Mouse (Mus musculus) yolk sac, embryonic 10.5 days (tissue): ENCODE data around the gene Tmem177.

ENCODE experiments used
- DNase-seq: peaks from one replicate; pipeline ENCODE4 v3.0.0-alpha.2; 2017; ENCODE audit warnings: low spot score

Gene Tmem177

DNA sequence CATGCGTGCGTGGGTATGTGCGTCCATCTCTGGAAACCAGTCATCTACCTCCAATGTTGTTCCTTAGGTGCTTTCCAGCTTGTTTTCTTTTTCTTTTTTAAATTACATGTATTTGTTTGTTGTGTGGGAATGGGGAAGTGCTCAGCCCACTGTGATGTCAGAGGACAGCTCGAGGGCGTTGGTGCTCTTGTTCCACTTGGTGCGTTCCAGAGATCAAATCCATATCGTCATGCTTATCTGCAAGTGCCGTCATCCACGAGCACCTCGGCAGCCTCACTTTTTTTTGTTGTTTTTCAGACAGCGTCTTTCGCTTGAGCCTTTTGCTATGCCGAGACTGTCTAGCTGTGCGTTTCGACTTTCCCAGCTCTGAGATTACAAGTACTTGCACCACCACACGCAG lies 23.7 kb downstream of the Tmem177 start:
- DNase-seq = no peak

- no peak for DNase-seq
Measured at GRCm38 (mm10) chr1:119886320-119886719, 26.7 kb downstream of the Tmem177 start.

DNA sequence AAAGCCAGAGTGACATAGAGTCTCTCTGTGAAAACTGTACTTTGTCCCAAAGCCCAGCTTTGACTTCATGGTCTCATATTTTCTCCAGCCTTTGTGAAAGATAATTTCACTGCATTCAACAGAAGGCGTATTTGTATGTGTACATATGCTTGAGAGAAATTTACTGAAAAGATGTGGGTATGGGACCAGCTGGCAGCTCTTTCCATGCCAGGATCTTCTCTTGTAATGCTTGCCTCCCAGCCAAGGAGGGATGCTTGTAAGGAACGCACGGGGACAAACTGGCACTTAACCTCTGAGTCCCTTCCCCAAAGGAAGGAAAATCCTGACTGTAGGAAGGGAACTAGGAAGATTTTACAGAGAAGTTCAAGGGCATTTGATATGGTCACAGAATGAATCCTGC lies 28.7 kb downstream of the Tmem177 start:
- DNase-seq = no peak

GRCm38 (mm10) chr1:119878909-119879308 lies 34.1 kb downstream of the Tmem177 start:
- DNase-seq = no peak

DNA sequence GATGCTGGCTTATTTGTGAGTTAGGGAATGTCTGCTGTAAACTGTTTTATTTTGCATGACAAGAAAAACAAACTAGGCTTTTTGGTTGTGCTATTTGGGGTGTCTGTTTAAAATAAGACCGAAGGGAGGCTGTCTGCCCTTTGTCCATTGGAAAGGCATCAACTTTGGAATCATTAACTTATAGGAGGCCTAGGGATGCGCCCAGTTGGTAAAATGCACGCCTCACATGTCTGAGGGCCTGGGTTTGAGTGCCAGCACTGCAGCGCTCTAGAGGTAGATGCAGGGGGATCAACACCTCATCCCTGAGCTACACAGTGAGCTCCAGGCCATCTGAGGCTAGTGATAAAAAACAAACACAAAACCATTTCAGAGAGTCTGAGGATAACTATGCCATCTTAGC lies 35.5 kb downstream of the Tmem177 start:
- peak; percentile 35 for DNase-seq

GRCm38 (mm10) chr1:119868395-119869161 lies 44.4 kb downstream of the Tmem177 start:
- DNase-seq = no peak

DNA sequence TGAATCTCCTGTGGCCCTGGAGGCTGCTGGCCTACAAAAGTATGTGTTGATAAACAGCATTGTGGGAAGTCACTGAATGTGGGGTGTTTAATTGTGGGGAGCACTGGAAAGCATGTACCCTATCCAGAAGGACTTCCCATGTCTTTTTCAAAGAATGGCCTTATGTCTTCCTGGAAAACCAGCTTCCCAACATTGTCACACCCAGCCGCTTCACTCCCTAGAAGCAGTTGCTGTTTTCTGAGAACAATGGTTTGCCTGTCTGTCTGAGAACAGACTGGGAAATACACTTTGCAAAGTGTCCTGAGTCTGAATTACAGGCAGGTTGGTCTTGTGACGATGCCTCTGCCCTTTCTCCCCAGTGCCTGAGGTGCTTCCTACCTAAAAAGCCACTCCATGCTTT lies 45.7 kb downstream of the Tmem177 start:
- DNase-seq = no peak

GRCm38 (mm10) chr1:119865311-119865710 lies 47.7 kb downstream of the Tmem177 start:
- no peak for DNase-seq

- no peak for DNase-seq
Measured at GRCm38 (mm10) chr1:119863507-119864296, 49.3 kb downstream of the Tmem177 start.

GRCm38 (mm10) chr1:119859566-119859965 lies 53.4 kb downstream of the Tmem177 start:
- DNase-seq = no peak
